Mouse (Mus musculus) liver, embryonic 14.5 days (tissue): ENCODE measurements at regions not wholly inside any gene's neighbourhood (a gene's known extent, or its start where the extent isn't known, plus 50 kb on each side); places are given as distances from the start of the nearest gene placed in this dataset.

Experiments
- CTCF ChIP-seq: IDR thresholded peaks from 2 replicates; pipeline ENCODE4 v1.5.1; 2016; ENCODE audit warnings: antibody characterized with exemption, low read depth, control low read depth
- EP300 ChIP-seq: IDR thresholded peaks from 2 replicates; pipeline ENCODE4 v1.6.1; 2016; ENCODE audit warnings: antibody characterized with exemption, low read depth

- TF ChIP-seq CTCF (no peak), EP300 (no peak)
Observed at GRCm38 (mm10) chr14:114969020-114969419, 123.0 kb upstream of the Gpc5 start.
